Mouse (Mus musculus) left cerebral cortex, postnatal 25 days (tissue): ENCODE results near the gene Srpk2. TPM values are rescaled to one million over a fixed set of nuclear protein-coding genes. Genes with fewer than 3 reads are reported as not detected.
"Not testable (repeated sequence)": the region's sequence is repeated elsewhere in the genome, so short reads cannot be mapped to it uniquely, and the experiment has no call there.

Experiments
- DNase-seq, 2 experiments: peaks; one replicate each; pipeline ENCODE4 v3.0.0; 2022; ENCODE audit warnings: low spot score in 2 of 2, mixed read lengths in 1 of 2
- intact Hi-C: fragments of 180-260 bp; cut with DNase I; formaldehyde crosslinking; loops from one replicate; pipeline ENCODE4 v1.15.1; 2025
- total RNA-seq, 2 experiments: library from RNA; stranded (reverse); gene quantifications; 2 replicates each; pipeline ENCODE4 v1.2.3; 2021

Srpk2 gene
- total RNA-seq, 2 experiments from 2014 or later: 186 to 190 TPM

GRCm38 (mm10) chr5:23473098-23473873 lies 211.1 kb downstream of the Srpk2 start:
- intact Hi-C loops: no loop called here
- no peak for DNase-seq

GRCm38 (mm10) chr5:23466546-23466945 lies 217.9 kb downstream of the Srpk2 start:
- DNase-seq: no peak
- intact Hi-C loops: no loop called here

GRCm38 (mm10) chr5:23464743-23465142 lies 219.7 kb downstream of the Srpk2 start:
- intact Hi-C loops: no loop called here
- DNase-seq: no peak

- DNase-seq: no peak
- intact Hi-C loops: no loop called here
Measured at GRCm38 (mm10) chr5:23464247-23464646, 220.2 kb downstream of the Srpk2 start.

- intact Hi-C loops: no loop called here
Measured at GRCm38 (mm10) chr5:23461688-23462087, 222.7 kb downstream of the Srpk2 start.

GRCm38 (mm10) chr5:23453561-23453960 lies 230.9 kb downstream of the Srpk2 start:
- intact Hi-C loops: not testable (repeated sequence)

More at GRCm38 (mm10) chr5:23461688-23462087, 222.7 kb downstream of the Srpk2 start:
- DNase-seq: peak in 1 of 2 experiments; percentile 47

More at GRCm38 (mm10) chr5:23453561-23453960, 230.9 kb downstream of the Srpk2 start:
- DNase-seq: not testable (repeated sequence)

Other genes starting within 250 kb of the Srpk2 start
- gene Pus7, start 99.1 kb upstream of the Srpk2 start, total RNA-seq: 10 to 100 TPM; 18.1 TPM
- gene Rint1, start 103.1 kb upstream of the Srpk2 start, total RNA-seq: 10 to 100 TPM; 22.6 to 22.9 TPM
- 10 to 100 TPM; 82.3 to 88.1 TPM for gene Tomm7, start 159.5 kb upstream of the Srpk2 start, total RNA-seq